Comparison of ENCODE assay signal across 30 mouse cellular contexts in the genomic region with DNA sequence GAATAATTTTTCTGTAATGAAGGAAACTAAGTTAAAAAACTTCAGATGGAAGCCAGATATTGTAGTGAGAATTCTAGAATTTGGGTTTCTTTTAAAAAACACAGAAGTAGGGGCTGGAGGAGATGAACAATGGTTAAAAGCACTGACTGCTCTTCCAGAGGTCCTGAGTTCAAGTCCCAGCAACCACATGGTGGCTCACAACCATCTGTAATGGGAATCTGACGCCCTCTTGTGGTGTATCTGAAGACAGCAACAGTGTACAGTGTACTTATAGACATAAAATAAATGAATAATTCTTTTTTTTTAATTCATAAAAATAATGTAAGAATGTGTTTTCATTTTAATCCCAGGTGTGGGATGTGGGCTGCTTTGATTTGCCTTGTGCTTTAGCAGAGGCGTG. TPM values are rescaled to one million over a fixed set of nuclear protein-coding genes. Genes with fewer than 3 reads are reported as not detected.
DNase-seq lines count a peak whose midpoint lies in the region; ATAC-seq and TF ChIP-seq lines count a peak whose summit lies in the region.
"Had no signal": no experiment of that assay in that cellular context is flagged by ENCODE, and none has a peak within 500 bp of the region (broad histone marks: within the 10 kb centered on the region; RNA-seq: fewer than 3 reads in every experiment).

No protein-coding gene starts in this region.

- peak; percentile 31 for TF ChIP-seq CTCF in kidney, postnatal 0 days (IDR thresholded peaks at IDR 0.05; ENCODE audit: low read depth)
- TF ChIP-seq CTCF in lung, postnatal 0 days (IDR thresholded peaks at IDR 0.05), result 0 out of 2 replicates have a peak, but pooled peaks have one; percentile 13
- peak; percentile 8 to 57 (median 22); a peak in 3 of 6 replicates for TF ChIP-seq CTCF in MEL (IDR thresholded peaks at IDR 0.05 in 2 of 3, conservative IDR thresholded peaks at IDR 0.05 in 1 of 3; ENCODE audit: control insufficient read depth in 1 of 3, insufficient read depth in 1 of 3, low read depth in 2 of 3, low read length in 3 of 3, poor library complexity in 1 of 3, severe bottlenecking in 1 of 3)
- TF ChIP-seq CTCF in stomach, postnatal 0 days (IDR thresholded peaks at IDR 0.05; ENCODE audit: low read depth), result peak; percentile 38; the same call in 1 of the 2 replicates

- no peak overlapping the region for H3K4me2 ChIP-seq in kidney, postnatal 0 days (ENCODE audit: low read length)
- no peak overlapping the region for H3K4me2 ChIP-seq in lung, postnatal 0 days (replicated peaks; ENCODE audit: low read depth, low read length)
- H3K4me2 ChIP-seq in stomach, postnatal 0 days (replicated peaks; ENCODE audit: low read depth), result no peak overlapping the region
- H3K4me2 ChIP-seq: embryonic facial prominence, embryonic 15.5 days; heart, embryonic 13.5 days; hindbrain, embryonic 13.5 days; limb, embryonic 15.5 days; neural tube, embryonic 13.5 days; stomach, embryonic 15.5 days had no signal

- no peak for ATAC-seq in kidney, postnatal 0 days (replicated peaks; ENCODE audit: low FRiP score, low read depth)
- ATAC-seq in lung, postnatal 0 days, result no peak
- ATAC-seq in stomach, postnatal 0 days (ENCODE audit: low FRiP score, low TSS enrichment), result no peak
- ATAC-seq: forebrain, embryonic 14.5 days; inflammation-experienced regulatory T-cells, adult 6 months had no signal

- no peak overlapping the region for H3K27ac ChIP-seq in kidney, postnatal 0 days
- no peak overlapping the region for H3K27ac ChIP-seq in lung, postnatal 0 days (ENCODE audit: low read length)
- no peak overlapping the region for H3K27ac ChIP-seq in MEL (ENCODE audit: control insufficient read depth, low read depth, low read length)
- H3K27ac ChIP-seq in stomach, postnatal 0 days (replicated peaks), result no peak overlapping the region
- H3K27ac ChIP-seq: embryonic facial prominence, embryonic 15.5 days; heart, embryonic 13.5 days; hindbrain, embryonic 13.5 days; limb, embryonic 15.5 days; neural tube, embryonic 13.5 days; stomach, embryonic 15.5 days had no signal

- no peaks in the 10 kb centered on the region for H3K9me3 ChIP-seq in kidney, postnatal 0 days (replicated peaks; ENCODE audit: low read length)
- no peaks in the 10 kb centered on the region for H3K9me3 ChIP-seq in lung, postnatal 0 days (ENCODE audit: low read length)
- no peaks in the 10 kb centered on the region for H3K9me3 ChIP-seq in MEL (replicated peaks; ENCODE audit: insufficient read depth, low read length)
- no peaks in the 10 kb centered on the region for H3K9me3 ChIP-seq in stomach, postnatal 0 days (ENCODE audit: control insufficient read depth, low read length)
- H3K9me3 ChIP-seq: embryonic facial prominence, embryonic 15.5 days; hindbrain, embryonic 13.5 days; limb, embryonic 15.5 days; neural tube, embryonic 13.5 days; stomach, embryonic 15.5 days had no signal

- TF ChIP-seq EP300 in lung, postnatal 0 days (IDR thresholded peaks at IDR 0.05), result no peak
- no peak for TF ChIP-seq EP300 in MEL (IDR thresholded peaks at IDR 0.05; ENCODE audit: low read depth in 1 of 2, low read length in 2 of 2)
- TF ChIP-seq EP300 in stomach, postnatal 0 days (optimal IDR thresholded peaks at IDR 0.05), result no peak

- peak; percentile 63 for TF ChIP-seq RAD21 in MEL (IDR thresholded peaks at IDR 0.05; ENCODE audit: low read depth, low read length)

- H3K36me3 ChIP-seq in kidney, postnatal 0 days (ENCODE audit: insufficient read depth, low read length), result no peaks in the 10 kb centered on the region
- no peaks in the 10 kb centered on the region for H3K36me3 ChIP-seq in lung, postnatal 0 days (ENCODE audit: insufficient read depth, low read length)
- H3K36me3 ChIP-seq in MEL (ENCODE audit: control insufficient read depth in 1 of 2, insufficient read depth in 2 of 2, low read length in 2 of 2), result peaks cover 0 to 2% of the 10 kb centered on the region in 2 experiments; a peak in 1 of 4 replicates
- 0 out of 2 replicates have a peak, but pooled peaks cover 3% of the 10 kb centered on the region for H3K36me3 ChIP-seq in stomach, postnatal 0 days (ENCODE audit: control insufficient read depth, insufficient read depth, low read length)

- no peaks in the 10 kb centered on the region for H3K4me1 ChIP-seq in kidney, postnatal 0 days (replicated peaks; ENCODE audit: insufficient read depth, low read length)
- no peaks in the 10 kb centered on the region for H3K4me1 ChIP-seq in lung, postnatal 0 days (ENCODE audit: insufficient read depth, low read depth, low read length)
- no peaks in the 10 kb centered on the region for H3K4me1 ChIP-seq in MEL (ENCODE audit: control insufficient read depth in 1 of 2, insufficient read depth in 2 of 2, low read length in 2 of 2)
- no peaks in the 10 kb centered on the region for H3K4me1 ChIP-seq in stomach, postnatal 0 days (replicated peaks; ENCODE audit: control insufficient read depth, insufficient read depth)
- H3K4me1 ChIP-seq: embryonic facial prominence, embryonic 15.5 days; heart, embryonic 13.5 days; hindbrain, embryonic 13.5 days; limb, embryonic 15.5 days; neural tube, embryonic 13.5 days; stomach, embryonic 15.5 days had no signal

- DNase-seq in kidney, postnatal 0 days (ENCODE audit: low spot score), result no peak
- no peak for DNase-seq in kidney, postnatal 4 days
- DNase-seq in lung, postnatal 0 days (ENCODE audit: low spot score), result no peak
- DNase-seq in lung, postnatal 25 days (ENCODE audit: low spot score), result no peak
- DNase-seq in MEL (ENCODE audit: low read depth, low spot score), result peak; percentile 43
- DNase-seq in stomach, postnatal 0 days (ENCODE audit: low spot score), result no peak
- no peak for DNase-seq in cerebellum, adult 18-20 months
- DNase-seq: adrenal gland, postnatal 25 days; cerebellum, adult 9-10 months; gastrocnemius, postnatal 25 days; heart, adult 18-20 months; heart, postnatal 14 days; kidney, adult 8-10 months; kidney, postnatal 25 days; left cerebral cortex, postnatal 4 days; lung, adult 18-20 months; lung, postnatal 4 days; midbrain, embryonic 14.5 days; right cerebral cortex, postnatal 4 days; thymus, adult 18-20 months; thymus, postnatal 36 days had no signal

- WGBS in kidney, postnatal 0 days, result 52% methylated on average over 2 of the region's 2 CpGs
- WGBS in lung, postnatal 0 days, result 60% methylated on average over 2 of the region's 2 CpGs
- WGBS in stomach, postnatal 0 days, result 67% methylated on average over 2 of the region's 2 CpGs

- TF ChIP-seq POLR2A in MEL (IDR thresholded peaks at IDR 0.05; ENCODE audit: control insufficient read depth in 1 of 2, insufficient read depth in 1 of 2, low read depth in 1 of 2, low read length in 2 of 2, poor library complexity in 1 of 2), result no peak

- no peak overlapping the region for H3K4me3 ChIP-seq in kidney, postnatal 0 days (replicated peaks; ENCODE audit: low read depth, low read length)
- H3K4me3 ChIP-seq in lung, postnatal 0 days (ENCODE audit: low read depth, low read length), result no peak overlapping the region
- no peak overlapping the region for H3K4me3 ChIP-seq in MEL (ENCODE audit: control insufficient read depth in 1 of 2, insufficient read depth in 1 of 2, low read depth in 2 of 2, low read length in 2 of 2)
- H3K4me3 ChIP-seq in stomach, postnatal 0 days (ENCODE audit: low read depth, low read length), result no peak overlapping the region
- H3K4me3 ChIP-seq: embryonic facial prominence, embryonic 15.5 days; heart, embryonic 13.5 days; hindbrain, embryonic 13.5 days; limb, embryonic 15.5 days; myocyte; neural tube, embryonic 13.5 days; stomach, embryonic 15.5 days had no signal

- H3K9ac ChIP-seq in kidney, postnatal 0 days (ENCODE audit: low read depth, low read length), result no peak overlapping the region
- no peak overlapping the region for H3K9ac ChIP-seq in lung, postnatal 0 days (replicated peaks; ENCODE audit: low read depth)
- no peak overlapping the region for H3K9ac ChIP-seq in MEL (ENCODE audit: control insufficient read depth, low read depth, low read length, poor library complexity, severe bottlenecking)
- H3K9ac ChIP-seq in stomach, postnatal 0 days (ENCODE audit: low read length), result no peak overlapping the region
- H3K9ac ChIP-seq: embryonic facial prominence, embryonic 15.5 days; heart, embryonic 13.5 days; hindbrain, embryonic 13.5 days; limb, embryonic 15.5 days; neural tube, embryonic 13.5 days; stomach, embryonic 15.5 days had no signal

- no peaks in the 10 kb centered on the region for H3K27me3 ChIP-seq in kidney, postnatal 0 days (ENCODE audit: insufficient read depth, low read length)
- no peaks in the 10 kb centered on the region for H3K27me3 ChIP-seq in lung, postnatal 0 days (replicated peaks; ENCODE audit: insufficient read depth, low read length)
- no peaks in the 10 kb centered on the region for H3K27me3 ChIP-seq in MEL (ENCODE audit: control insufficient read depth in 1 of 2, insufficient read depth in 2 of 2, low read length in 2 of 2)
- H3K27me3 ChIP-seq in stomach, postnatal 0 days (ENCODE audit: control insufficient read depth, insufficient read depth, low read length), result no peaks in the 10 kb centered on the region
- H3K27me3 ChIP-seq: embryonic facial prominence, embryonic 15.5 days; heart, embryonic 13.5 days; hindbrain, embryonic 13.5 days; limb, embryonic 15.5 days; neural tube, embryonic 13.5 days; stomach, embryonic 15.5 days had no signal

- H3K79me2 ChIP-seq in MEL (ENCODE audit: control insufficient read depth, insufficient read depth, low read length, poor library complexity), result no peaks in the 10 kb centered on the region

RNA-seq across cellular contexts. Expression of gene Ipp, which starts 23.8 kb away (rescaled TPM):
- polyA plus RNA-seq in kidney, postnatal 0 days (2015; fragmentation: Nextera tagmentation; extraction: Ambion mirVana), result 15.5 and 16.2 TPM in 2 replicates
- 6.7 and 7.4 TPM in 2 replicates for polyA plus RNA-seq in lung, postnatal 0 days (2015; fragmentation: Nextera tagmentation; extraction: Ambion mirVana)
- total RNA-seq in MEL (2012; rRNA removed), result 8.4 and 10.1 TPM in 2 replicates
- 1 to 10 TPM in 1 of 2 experiments, not detected in 1; 8.8 TPM for polyA plus RNA-seq in MEL (2012; ENCODE audit: insufficient read depth in 1 of 2, insufficient read length in 2 of 2, low read depth in 1 of 2, low replicate concordance in 2 of 2, missing spikeins in 1 of 2)
- 8.2 and 8.4 TPM in 2 replicates for polyA plus RNA-seq in stomach, postnatal 0 days (2015; fragmentation: Nextera tagmentation; extraction: Ambion mirVana)

RNA-seq across cellular contexts. Expression of gene Tmem69, which starts 24.6 kb away (rescaled TPM):
- 27.3 and 27.5 TPM in 2 replicates for polyA plus RNA-seq in kidney, postnatal 0 days (2015; fragmentation: Nextera tagmentation; extraction: Ambion mirVana)
- 10.3 and 10.7 TPM in 2 replicates for polyA plus RNA-seq in lung, postnatal 0 days (2015; fragmentation: Nextera tagmentation; extraction: Ambion mirVana)
- total RNA-seq in MEL (2012; rRNA removed), result 6.9 and 7.8 TPM in 2 replicates
- 100 to 1,000 TPM in 1 of 2 experiments, 10 to 100 TPM in 1; 34.1 to 153 TPM for polyA plus RNA-seq in MEL (2012; ENCODE audit: insufficient read depth in 1 of 2, insufficient read length in 2 of 2, low read depth in 1 of 2, low replicate concordance in 2 of 2, missing spikeins in 1 of 2)
- polyA plus RNA-seq in stomach, postnatal 0 days (2015; fragmentation: Nextera tagmentation; extraction: Ambion mirVana), result 15.7 and 16.6 TPM in 2 replicates

RNA-seq across cellular contexts. Expression of gene Gpbp1l1, which starts 26.3 kb away (rescaled TPM):
- polyA plus RNA-seq in kidney, postnatal 0 days (2015; fragmentation: Nextera tagmentation; extraction: Ambion mirVana), result 44.8 and 46.1 TPM in 2 replicates
- polyA plus RNA-seq in lung, postnatal 0 days (2015; fragmentation: Nextera tagmentation; extraction: Ambion mirVana), result 34.2 and 37.1 TPM in 2 replicates
- total RNA-seq in MEL (2012; rRNA removed), result 26.7 and 29.1 TPM in 2 replicates
- polyA plus RNA-seq in MEL (2012; ENCODE audit: insufficient read depth in 1 of 2, insufficient read length in 2 of 2, low read depth in 1 of 2, low replicate concordance in 2 of 2, missing spikeins in 1 of 2), result 10 to 100 TPM in 1 of 2 experiments, not detected in 1; 46.3 TPM
- polyA plus RNA-seq in stomach, postnatal 0 days (2015; fragmentation: Nextera tagmentation; extraction: Ambion mirVana), result 22.4 and 23.6 TPM in 2 replicates
